Mouse (Mus musculus) thymus, postnatal 0 days (tissue): ENCODE measurements around the gene Ywhag. TPM values are rescaled to one million over a fixed set of nuclear protein-coding genes. Genes with fewer than 3 reads are reported as not detected.

Experiments
- DNase-seq: peaks from one replicate; pipeline ENCODE4 v3.0.0-alpha.2; 2015; ENCODE audit warnings: low spot score
- polyA plus RNA-seq: library from polyadenylated mRNA; unstranded; fragments of >200 nt; fragmentation: Nextera tagmentation; extraction: Ambion mirVana; gene quantifications from 2 replicates; pipeline ENCODE4 v1.2.1, GENCODE M21; 2015

Gene Ywhag
- polyA plus RNA-seq, 1 experiment from 2014 or later: 69.8 TPM

- no peak for DNase-seq
Observed at GRCm38 (mm10) chr5:135951660-135952059, 17.2 kb upstream of the Ywhag start.

- no peak for DNase-seq
Observed at GRCm38 (mm10) chr5:135950710-135951412, 16.4 kb upstream of the Ywhag start.

GRCm38 (mm10) chr5:135946621-135947020, 12.2 kb upstream of the Ywhag start:
- DNase-seq: no peak

GRCm38 (mm10) chr5:135945916-135946408, 11.5 kb upstream of the Ywhag start:
- DNase-seq: no peak

GRCm38 (mm10) chr5:135942710-135943109, 8.3 kb upstream of the Ywhag start:
- no peak for DNase-seq

- no peak for DNase-seq
Observed at GRCm38 (mm10) chr5:135940587-135940986, 6.2 kb upstream of the Ywhag start.

GRCm38 (mm10) chr5:135935641-135936190, 1.3 kb upstream of the Ywhag start:
- DNase-seq: no peak

- no peak for DNase-seq
Observed at GRCm38 (mm10) chr5:135935176-135935523, 734 bp upstream of the Ywhag start.

- DNase-seq: no peak
Observed at GRCm38 (mm10) chr5:135933900-135934441, 445 bp downstream of the Ywhag start.

- DNase-seq: no peak
Observed at GRCm38 (mm10) chr5:135933222-135933899, 1.1 kb downstream of the Ywhag start.

GRCm38 (mm10) chr5:135932359-135932758, 2.1 kb downstream of the Ywhag start:
- DNase-seq: no peak

GRCm38 (mm10) chr5:135931526-135931925, 2.9 kb downstream of the Ywhag start:
- no peak for DNase-seq

GRCm38 (mm10) chr5:135929685-135930424, 4.6 kb downstream of the Ywhag start:
- no peak for DNase-seq

GRCm38 (mm10) chr5:135923901-135924300, 10.5 kb downstream of the Ywhag start:
- no peak for DNase-seq

GRCm38 (mm10) chr5:135919902-135920301, 14.5 kb downstream of the Ywhag start:
- no peak for DNase-seq

- DNase-seq: no peak
Observed at GRCm38 (mm10) chr5:135918593-135918992, 15.8 kb downstream of the Ywhag start.

- no peak for DNase-seq
Observed at GRCm38 (mm10) chr5:135918059-135918437, 16.4 kb downstream of the Ywhag start.

GRCm38 (mm10) chr5:135917327-135918058, 16.9 kb downstream of the Ywhag start:
- DNase-seq: no peak

GRCm38 (mm10) chr5:135916601-135917000, 17.8 kb downstream of the Ywhag start:
- DNase-seq: no peak

GRCm38 (mm10) chr5:135916051-135916565, 18.3 kb downstream of the Ywhag start:
- no peak for DNase-seq

- DNase-seq: no peak
Observed at GRCm38 (mm10) chr5:135914156-135914555, 20.3 kb downstream of the Ywhag start.
